Mouse (Mus musculus) embryo, embryonic 11.5 days (tissue): ENCODE results near the gene Ccdc155.

Experiments
- DNase-seq: peaks from one replicate; pipeline ENCODE4 v3.0.0-alpha.2; 2012; ENCODE audit warnings: low read depth, low spot score

Ccdc155 gene

GRCm38 (mm10) chr7:45226421-45226820 is 21.7 kb upstream of the Ccdc155 start:
- DNase-seq = no peak

- no peak for DNase-seq
These were observed 20.1 kb upstream of the Ccdc155 start for GRCm38 (mm10) chr7:45224826-45225225.

- no peak for DNase-seq
These were observed 17.0 kb upstream of the Ccdc155 start for GRCm38 (mm10) chr7:45221680-45222079.

DNA sequence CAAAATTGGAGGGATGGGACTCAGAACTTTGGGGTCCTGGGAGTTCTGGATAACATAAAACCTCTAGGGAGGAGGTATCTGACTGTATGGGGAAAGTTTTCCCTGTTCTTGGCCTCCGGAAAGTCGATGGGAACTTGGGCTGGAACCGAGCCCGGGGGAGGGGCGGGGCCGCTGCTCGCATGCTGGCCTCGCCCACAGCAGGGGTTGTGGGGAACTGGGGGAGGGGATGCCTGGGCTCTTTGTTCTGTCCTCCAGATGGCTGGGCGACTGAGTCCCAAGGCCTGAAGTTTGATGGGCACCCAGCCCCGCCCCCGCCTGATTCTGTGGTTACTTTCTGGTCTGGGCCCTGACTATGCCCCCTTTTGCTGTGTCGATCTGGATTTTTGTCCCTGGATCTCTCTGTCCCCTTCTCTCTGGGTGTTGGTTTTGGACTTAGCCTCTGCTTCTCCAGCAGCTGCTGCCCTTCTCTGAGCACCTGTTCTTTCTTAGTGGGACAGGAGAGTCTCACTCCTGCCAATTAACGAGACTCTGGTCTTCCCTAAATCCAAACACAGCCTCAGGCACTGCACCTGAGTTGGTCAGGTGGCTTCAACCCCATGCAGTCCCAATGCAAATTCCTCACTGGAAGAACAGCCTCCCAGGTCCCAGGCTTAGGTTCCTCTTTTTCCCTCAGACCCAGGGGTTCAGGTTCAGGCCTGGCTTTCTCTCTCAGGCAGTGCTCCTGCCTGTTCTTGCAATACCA is 11.9 kb upstream of the Ccdc155 start:
- peak; percentile 90 for DNase-seq

- DNase-seq = peak; percentile 69
These were observed 11.2 kb upstream of the Ccdc155 start, which contains the start of gene Tead2 for GRCm38 (mm10) chr7:45215673-45216441. Gene Tead2, plus strand, starts transcription at chr7:45215753.

- no peak for DNase-seq
These were observed 9.0 kb upstream of the Ccdc155 start for GRCm38 (mm10) chr7:45213708-45214107.

GRCm38 (mm10) chr7:45212356-45212755 is 7.7 kb upstream of the Ccdc155 start:
- DNase-seq = no peak

- no peak for DNase-seq
These were observed 7.2 kb upstream of the Ccdc155 start, which contains the start of gene Dkkl1 for GRCm38 (mm10) chr7:45211851-45212251. Gene Dkkl1, minus strand, starts transcription at chr7:45212147.

GRCm38 (mm10) chr7:45211070-45211469 is 6.4 kb upstream of the Ccdc155 start:
- DNase-seq = no peak

- DNase-seq = no peak
These were observed 3.6 kb upstream of the Ccdc155 start for GRCm38 (mm10) chr7:45208260-45208659.

DNA sequence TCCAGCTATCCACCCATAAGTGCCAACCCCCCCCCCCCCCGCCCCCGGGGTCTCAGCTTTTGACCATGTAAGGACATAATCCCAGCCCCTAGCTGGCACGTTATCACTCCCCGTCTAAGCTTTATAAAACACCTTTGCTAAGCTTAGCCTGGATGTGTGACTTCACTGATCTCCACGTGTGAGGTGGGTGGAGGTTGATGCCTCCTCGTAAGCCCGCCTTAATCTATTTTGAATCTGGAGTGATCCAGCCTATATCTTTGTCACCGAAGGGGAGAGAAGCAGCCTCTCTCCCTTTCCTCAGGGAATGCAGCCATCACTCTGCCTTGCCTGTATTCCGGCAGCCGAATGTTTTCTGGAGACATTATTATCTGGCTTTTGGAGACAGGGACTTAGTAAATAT is 2.0 kb downstream of the Ccdc155 start:
- DNase-seq = no peak

GRCm38 (mm10) chr7:45198961-45199360 is 5.7 kb downstream of the Ccdc155 start:
- DNase-seq = no peak

DNA sequence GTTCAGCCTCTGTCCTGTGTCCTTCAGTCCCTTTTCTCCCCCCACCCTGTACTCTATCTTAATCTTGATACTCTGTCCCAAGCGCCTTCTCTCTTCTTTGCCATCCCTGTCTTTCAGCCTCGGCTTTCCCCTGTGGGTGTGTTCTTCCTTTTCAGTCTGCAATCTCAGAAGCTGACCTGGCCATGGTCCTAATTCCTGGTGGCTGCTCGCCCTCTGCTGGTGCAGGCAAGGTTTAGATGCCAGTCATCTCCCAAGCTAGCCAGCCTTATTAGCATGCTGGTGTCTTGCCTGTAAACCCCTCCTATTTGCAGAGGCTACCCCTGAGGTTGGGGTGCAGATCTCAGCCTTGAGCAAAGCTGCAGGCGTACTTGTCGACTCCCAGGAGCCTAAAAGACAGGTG is 6.3 kb downstream of the Ccdc155 start:
- peak; percentile 63 for DNase-seq

- no peak for DNase-seq
These were observed 7.7 kb downstream of the Ccdc155 start for GRCm38 (mm10) chr7:45196994-45197393.

DNA sequence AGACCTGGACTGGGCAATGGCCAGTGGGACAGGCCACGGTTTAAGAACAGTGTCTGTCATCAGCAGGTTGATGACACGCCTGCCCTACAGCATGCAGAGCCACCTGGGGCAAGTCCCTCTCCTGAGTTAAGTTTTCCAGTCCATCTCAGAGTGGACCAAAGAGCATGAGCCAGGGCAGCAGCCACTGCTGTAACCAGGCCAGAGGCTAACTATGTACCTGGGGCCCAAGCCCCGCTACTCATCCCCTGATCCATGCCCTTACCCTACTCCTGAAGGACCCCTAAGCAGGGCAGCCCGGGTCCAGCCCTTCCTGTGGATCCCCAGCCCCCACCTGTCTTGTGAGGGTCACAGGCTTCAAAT is 8.5 kb downstream of the Ccdc155 start:
- no peak for DNase-seq

DNA sequence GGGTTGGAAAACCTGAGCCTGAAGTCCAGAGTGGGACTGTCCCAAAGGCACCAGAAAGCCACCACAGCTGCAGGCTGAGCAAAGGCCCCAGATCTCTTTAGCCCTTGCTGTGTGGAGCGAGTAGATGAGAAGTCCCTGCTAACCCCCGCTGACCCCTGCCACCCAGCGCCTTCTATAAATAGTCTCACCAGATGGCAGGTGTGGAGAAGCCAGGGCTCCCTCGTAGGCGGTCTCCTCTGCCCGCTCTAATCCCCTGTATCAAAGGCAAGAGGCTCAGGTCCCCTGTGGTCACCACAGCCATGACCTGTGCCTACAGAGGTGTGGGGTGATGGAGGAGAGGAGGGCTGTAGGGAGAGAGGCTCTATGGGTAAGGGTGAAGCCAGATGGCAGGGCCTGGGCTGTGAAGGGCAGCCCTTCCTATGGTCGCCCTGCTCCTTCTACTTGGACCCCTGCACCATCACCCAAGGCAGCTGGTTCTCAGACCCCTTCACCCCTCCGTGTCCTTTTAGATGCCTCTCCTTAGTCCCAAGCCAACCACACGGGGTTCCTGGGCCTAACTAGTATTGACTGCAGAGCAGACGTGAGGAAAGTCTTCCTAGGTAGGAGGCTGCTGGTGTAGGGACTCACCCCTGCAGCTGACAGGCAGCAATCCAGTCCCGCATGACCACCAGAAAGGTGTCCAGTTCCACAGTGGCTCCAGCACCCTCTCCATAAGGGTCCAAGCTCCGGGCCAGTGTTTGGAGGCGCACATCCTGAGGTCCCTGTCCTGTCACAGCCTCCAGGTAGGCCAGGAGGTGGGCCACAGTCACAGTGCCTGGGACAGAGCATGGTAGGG is 9.1 kb downstream of the Ccdc155 start:
- DNase-seq = no peak

DNA sequence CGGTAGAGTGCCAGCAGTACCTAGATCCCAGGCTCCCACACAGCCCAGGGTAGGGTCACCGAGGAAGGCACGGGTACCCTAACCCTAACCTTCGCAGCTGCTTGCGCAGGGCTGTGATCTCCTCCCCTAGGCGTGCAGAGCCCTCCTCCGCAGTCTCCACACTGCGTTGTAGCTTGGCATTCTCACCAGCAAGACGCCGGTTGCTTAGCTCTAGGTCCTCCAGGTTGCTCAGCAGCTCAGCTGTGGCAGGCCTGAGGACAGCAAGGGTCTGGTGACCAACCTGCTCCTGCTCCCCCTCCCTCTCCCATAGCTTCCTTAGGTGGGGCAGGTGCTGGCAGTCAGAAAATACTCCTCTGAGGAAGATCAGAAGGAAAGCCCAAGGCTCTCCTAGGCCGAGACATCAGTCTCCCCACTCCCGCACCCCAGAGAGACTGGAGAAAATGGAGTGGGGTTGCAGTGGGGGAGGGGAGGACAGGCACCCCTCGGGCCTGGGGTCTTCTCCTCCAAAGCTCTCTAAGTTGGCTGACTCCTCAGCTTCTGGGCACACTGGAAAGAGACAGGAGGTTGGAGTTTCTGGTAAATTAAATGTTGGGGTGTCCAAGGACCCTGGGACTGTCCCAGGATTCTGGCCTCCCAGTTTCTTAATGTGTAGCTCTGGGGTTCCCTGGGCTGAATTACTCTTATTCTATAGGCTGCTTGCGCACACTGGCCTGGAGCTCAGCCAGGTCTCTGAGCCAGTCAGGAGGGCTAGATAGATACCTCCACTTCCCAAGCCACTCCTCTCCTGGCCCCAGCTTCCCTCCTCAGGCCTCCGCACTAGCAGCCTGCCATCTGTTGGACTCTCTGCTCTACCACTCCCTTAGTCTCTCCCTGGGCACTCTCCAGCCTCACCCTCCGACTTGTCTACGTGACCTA is 10.6 kb downstream of the Ccdc155 start:
- no peak for DNase-seq

DNA sequence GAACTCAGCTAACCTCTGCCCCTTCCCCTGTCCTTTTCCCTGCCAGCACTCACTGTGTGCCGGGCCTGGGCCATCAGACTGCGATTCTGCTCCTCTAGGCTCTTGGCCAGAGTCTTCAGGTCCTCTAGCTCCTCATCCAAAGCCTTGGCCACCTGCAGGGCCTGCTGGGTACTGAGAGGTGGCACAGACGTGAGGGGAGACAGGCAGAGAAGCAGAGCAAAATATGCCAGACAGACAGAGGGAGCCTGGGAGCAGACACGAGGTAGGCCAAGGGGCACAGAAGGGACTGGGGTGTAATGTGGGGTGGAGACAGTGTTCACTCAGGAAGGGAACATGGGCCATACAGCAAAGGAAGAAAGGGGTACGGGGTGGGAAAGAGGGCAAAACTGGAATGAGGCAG is 11.3 kb downstream of the Ccdc155 start:
- DNase-seq = no peak

DNA sequence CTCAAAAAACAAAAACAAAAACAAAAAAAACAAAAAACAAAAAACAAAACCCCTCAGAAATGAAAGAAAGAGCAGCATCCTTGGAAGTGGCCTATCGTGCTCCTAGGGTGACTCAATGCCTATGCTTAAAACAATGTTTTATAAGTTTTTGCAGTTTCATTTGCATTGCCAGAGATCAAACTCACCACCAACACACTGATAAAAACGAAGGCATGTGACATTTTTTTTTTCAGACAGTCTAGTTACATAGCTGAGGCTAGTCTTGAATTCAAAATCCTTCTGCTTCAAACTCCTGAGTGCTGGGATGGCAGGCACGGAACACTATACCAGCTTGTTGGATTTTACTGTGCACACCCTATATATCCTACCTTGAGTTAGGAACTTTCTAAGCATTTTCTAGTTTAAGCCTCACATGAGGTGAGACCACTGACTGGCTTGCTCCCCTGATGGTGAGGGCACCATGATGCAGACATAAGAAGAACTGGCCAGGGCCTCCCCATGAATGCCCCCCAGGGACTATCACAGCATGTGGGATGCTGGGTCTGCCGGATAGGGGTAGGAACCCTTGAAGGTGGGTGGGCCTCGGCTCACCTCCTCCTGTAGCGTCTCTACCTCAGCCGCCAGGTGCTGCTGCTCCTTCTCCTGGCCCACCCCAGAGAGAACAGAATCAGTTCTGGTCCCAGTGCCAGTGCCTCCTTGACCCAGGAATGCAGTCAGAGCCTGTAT is 11.9 kb downstream of the Ccdc155 start:
- no peak for DNase-seq

- peak; percentile 46 for DNase-seq
These were observed 12.8 kb downstream of the Ccdc155 start for GRCm38 (mm10) chr7:45191803-45192363.
